7 mouse cellular contexts compared by ENCODE assay signal in genomic region chr9:67048483-67049085, GRCm38 (mm10). TPM values are rescaled to one million over a fixed set of nuclear protein-coding genes. Genes with fewer than 3 reads are reported as not detected.
DNase-seq lines count a peak whose midpoint lies in the region; ATAC-seq and TF ChIP-seq lines count a peak whose summit lies in the region.

No protein-coding gene starts in this region.

- H3K9ac ChIP-seq in forebrain, embryonic 14.5 days (ENCODE audit: low read length), result peak overlapping the region; percentile 66
- peak overlapping the region; percentile 85 for H3K9ac ChIP-seq in limb, embryonic 14.5 days (ENCODE audit: low read depth, low read length, severe bottlenecking)
- H3K9ac ChIP-seq in stomach, postnatal 0 days (ENCODE audit: low read length), result peak overlapping the region; percentile 93

- no peak for TF ChIP-seq CTCF in stomach, postnatal 0 days (IDR thresholded peaks at IDR 0.05; ENCODE audit: low read depth)

- H3K4me1 ChIP-seq in forebrain, embryonic 14.5 days (ENCODE audit: control insufficient read depth, insufficient read depth, low read length), result peaks cover 11% of the 10 kb centered on the region
- peaks cover 35% of the 10 kb centered on the region for H3K4me1 ChIP-seq in limb, embryonic 14.5 days (ENCODE audit: control insufficient read depth, insufficient read depth, low read length)
- H3K4me1 ChIP-seq in stomach, postnatal 0 days (replicated peaks; ENCODE audit: control insufficient read depth, insufficient read depth), result no peaks in the 10 kb centered on the region

- no peak for TF ChIP-seq POLR2A in limb, embryonic 14.5 days (IDR thresholded peaks at IDR 0.05; ENCODE audit: borderline replicate concordance, extremely low read depth, insufficient read depth, insufficient read length)

- no peaks in the 10 kb centered on the region for H3K36me3 ChIP-seq in forebrain, embryonic 14.5 days (ENCODE audit: control insufficient read depth, insufficient read depth, low read length)
- H3K36me3 ChIP-seq in limb, embryonic 14.5 days (ENCODE audit: control insufficient read depth, insufficient read depth, low read length), result no peaks in the 10 kb centered on the region
- no peaks in the 10 kb centered on the region for H3K36me3 ChIP-seq in stomach, postnatal 0 days (ENCODE audit: control insufficient read depth, insufficient read depth, low read length)

- WGBS in forebrain, embryonic 14.5 days, result 1% methylated on average over 25 of the region's 26 CpGs
- 0% methylated on average over 25 of the region's 26 CpGs for WGBS in limb, embryonic 14.5 days
- under 1% methylated on average over 26 of the region's 26 CpGs for WGBS in stomach, postnatal 0 days

- DNase-seq in right cerebral cortex, postnatal 25 days, result peak; percentile 23
- DNase-seq in right cerebral cortex, adult 2 months (ENCODE audit: low spot score in 2 of 2), result no peak
- no peak for DNase-seq in forebrain, embryonic 14.5 days (ENCODE audit: low spot score)
- no peak for DNase-seq in limb, embryonic 14.5 days (ENCODE audit: low spot score)
- DNase-seq in stomach, postnatal 0 days (ENCODE audit: low spot score), result no peak
- no peak for DNase-seq in adipocyte (ENCODE audit: low spot score)
- no peak for DNase-seq in layer of hippocampus, adult 11-12 months (ENCODE audit: low spot score)

- ATAC-seq in forebrain, embryonic 14.5 days, result no peak
- ATAC-seq in limb, embryonic 14.5 days (ENCODE audit: low FRiP score, low read depth), result 0 out of 2 replicates have a peak, but pooled peaks have one; percentile 1
- ATAC-seq in stomach, postnatal 0 days (ENCODE audit: low FRiP score, low TSS enrichment), result no peak

- no peak overlapping the region for H3K27ac ChIP-seq in forebrain, embryonic 14.5 days (ENCODE audit: low read depth, low read length)
- peak overlapping the region; percentile 85 for H3K27ac ChIP-seq in limb, embryonic 14.5 days (replicated peaks; ENCODE audit: low read depth, low read length)
- peak overlapping the region; percentile 96 for H3K27ac ChIP-seq in stomach, postnatal 0 days (replicated peaks)

- H3K9me3 ChIP-seq in forebrain, embryonic 14.5 days (replicated peaks; ENCODE audit: control insufficient read depth, low read length), result no peaks in the 10 kb centered on the region
- H3K9me3 ChIP-seq in limb, embryonic 14.5 days (ENCODE audit: control insufficient read depth, low read length), result no peaks in the 10 kb centered on the region
- H3K9me3 ChIP-seq in stomach, postnatal 0 days (ENCODE audit: control insufficient read depth, low read length), result no peaks in the 10 kb centered on the region

- TF ChIP-seq EP300 in stomach, postnatal 0 days (optimal IDR thresholded peaks at IDR 0.05), result no peak

- H3K4me3 ChIP-seq in forebrain, embryonic 14.5 days (ENCODE audit: low read depth, low read length), result peak overlapping the region; percentile 44
- H3K4me3 ChIP-seq in limb, embryonic 14.5 days (replicated peaks; ENCODE audit: low read length), result peak overlapping the region; percentile 69
- H3K4me3 ChIP-seq in stomach, postnatal 0 days (ENCODE audit: low read depth, low read length), result peak overlapping the region; percentile 86

- H3K27me3 ChIP-seq in forebrain, embryonic 14.5 days (replicated peaks; ENCODE audit: control insufficient read depth, insufficient read depth, low read length), result peaks cover 34% of the 10 kb centered on the region
- H3K27me3 ChIP-seq in limb, embryonic 14.5 days (ENCODE audit: control insufficient read depth, insufficient read depth, low read length), result peaks cover 7% of the 10 kb centered on the region; the same call in 1 of the 2 replicates
- no peaks in the 10 kb centered on the region for H3K27me3 ChIP-seq in stomach, postnatal 0 days (ENCODE audit: control insufficient read depth, insufficient read depth, low read length)

- peak overlapping the region; percentile 91 for H3K4me2 ChIP-seq in forebrain, embryonic 14.5 days (ENCODE audit: low read length)
- H3K4me2 ChIP-seq in limb, embryonic 14.5 days (replicated peaks; ENCODE audit: low read depth, low read length, severe bottlenecking), result peak overlapping the region; percentile 62
- peak overlapping the region; percentile 69 for H3K4me2 ChIP-seq in stomach, postnatal 0 days (replicated peaks; ENCODE audit: low read depth)

RNA-seq across cellular contexts. Expression of gene Tpm1, which starts 0.6 kb away (rescaled TPM):
- 104 and 126 TPM in 2 replicates for polyA plus RNA-seq in forebrain, embryonic 14.5 days (2014; fragmentation: Nextera tagmentation; extraction: Ambion mirVana)
- polyA plus RNA-seq in limb, embryonic 14.5 days (2012; rRNA removed), result 420 and 643 TPM in 2 replicates
- 724 and 728 TPM in 2 replicates for polyA plus RNA-seq in limb, embryonic 14.5 days (2014; fragmentation: Nextera tagmentation; extraction: Ambion mirVana)
- 1,738 and 2,538 TPM in 2 replicates for polyA plus RNA-seq in stomach, postnatal 0 days (2015; fragmentation: Nextera tagmentation; extraction: Ambion mirVana)
